Mouse (Mus musculus) bone marrow macrophage, adult 2 months (primary cell): ENCODE data around the gene Cdcp1.

ENCODE experiments used
- CTCF ChIP-seq: IDR thresholded peaks from 2 replicates; pipeline ENCODE4 v1.5.1; 2012; ENCODE audit warnings: low read depth, mild to moderate bottlenecking, low read length, moderate library complexity
- POLR2A ChIP-seq: IDR thresholded peaks from 2 replicates; pipeline ENCODE4 v1.6.1; 2012; ENCODE audit warnings: mild to moderate bottlenecking, low read depth, low read length, borderline replicate concordance

DNA sequence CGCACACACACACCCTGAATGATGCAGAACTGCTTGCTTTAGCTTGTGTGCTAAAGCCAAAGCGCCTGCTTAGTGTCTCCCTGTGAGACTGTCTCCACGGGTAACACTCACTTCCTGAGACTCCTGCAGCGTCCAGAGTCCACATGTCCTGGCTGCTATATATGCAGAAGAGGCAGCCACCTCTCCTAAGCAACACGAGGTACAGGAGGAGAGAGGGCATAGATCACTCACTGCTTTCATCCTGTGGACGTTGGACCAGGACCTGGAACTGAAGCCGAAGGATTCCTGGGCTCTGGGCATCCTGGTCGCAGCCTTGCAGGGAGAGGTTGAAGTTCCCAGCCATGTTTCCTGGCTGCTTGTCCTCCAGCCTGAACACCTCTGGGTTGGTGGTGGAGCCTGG, 32.6 kb downstream of the Cdcp1 start:
- TF ChIP-seq CTCF (no peak), POLR2A (no peak)
